Mouse (Mus musculus) v-Abl transformed pro-B cells (cell line): ENCODE data around the gene Sdk2.

Experiments used
- in situ Hi-C, 2 experiments: fragments of 400-800 bp; cut with MboI; formaldehyde crosslinking; loops; one replicate each; pipeline ENCODE4 v1.15.1; 2025; ENCODE audit not compliant: unreplicated experiment in 2 of 2

Sdk2 gene

DNA sequence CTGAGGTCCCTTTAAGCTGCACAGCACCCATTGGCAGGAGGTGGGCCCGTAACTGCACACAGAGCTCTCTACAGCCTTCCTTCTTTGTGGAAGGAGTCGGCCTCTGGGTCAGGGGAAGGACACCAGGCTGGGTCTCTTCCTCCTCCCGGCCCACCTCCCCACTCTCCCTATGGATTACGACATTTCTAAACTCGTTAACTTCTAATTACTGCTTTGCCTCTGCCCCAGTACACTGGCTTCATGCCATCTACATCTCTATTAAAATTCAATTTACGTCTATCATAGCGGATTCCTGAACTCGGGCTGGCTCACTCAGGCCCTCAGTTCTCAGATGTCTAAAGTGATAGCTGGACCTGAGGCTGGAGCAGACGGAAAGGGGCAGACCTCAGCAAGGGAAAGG, 133.2 kb downstream of the Sdk2 start:
- in situ Hi-C loops, result no loop called here

DNA sequence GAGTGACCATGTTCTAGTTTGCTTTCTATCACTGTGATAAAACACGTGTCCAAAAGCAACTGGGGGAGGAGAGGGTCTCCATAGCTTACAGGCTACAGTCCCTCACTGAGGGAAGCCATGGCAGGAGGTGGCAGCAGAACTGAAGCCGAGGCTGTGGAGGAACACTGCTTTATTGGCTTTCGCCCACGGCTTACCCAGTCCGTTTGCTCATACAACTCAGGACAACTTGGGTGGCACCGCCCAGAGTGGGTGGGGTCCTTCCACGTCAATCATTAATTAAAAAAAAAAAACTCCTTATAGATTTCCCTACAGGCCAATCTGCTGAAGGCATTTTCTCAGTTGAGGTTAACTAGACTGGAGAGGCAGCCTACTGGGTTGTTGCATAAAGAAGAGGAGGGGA, 133.9 kb downstream of the Sdk2 start:
- in situ Hi-C loops, result no loop called here

- in situ Hi-C loops, result no loop called here
Observed at GRCm38 (mm10) chr11:113931701-113932100, 135.1 kb downstream of the Sdk2 start.

GRCm38 (mm10) chr11:113930112-113930511, 136.7 kb downstream of the Sdk2 start:
- in situ Hi-C loops, result no loop called here

DNA sequence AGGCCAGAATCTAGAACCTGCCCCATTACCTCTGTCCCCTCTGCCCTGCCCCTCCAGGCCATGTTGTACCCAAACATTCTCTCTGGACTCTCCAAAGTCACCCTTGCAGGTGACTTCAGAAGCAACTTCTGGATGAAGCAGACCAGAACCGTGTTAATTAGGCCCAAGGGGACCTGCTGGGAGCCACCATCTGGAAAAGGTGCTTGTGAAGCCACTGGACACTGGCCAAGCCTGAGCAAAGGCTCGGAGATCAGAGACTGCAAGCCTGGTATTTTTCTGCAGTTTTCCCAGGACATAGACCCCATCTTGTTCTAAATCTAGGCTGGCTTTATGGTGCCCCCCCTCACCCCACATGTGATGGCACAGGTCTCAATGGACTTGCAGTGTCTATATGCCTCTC, 138.0 kb downstream of the Sdk2 start:
- in situ Hi-C loops, result no loop called here

DNA sequence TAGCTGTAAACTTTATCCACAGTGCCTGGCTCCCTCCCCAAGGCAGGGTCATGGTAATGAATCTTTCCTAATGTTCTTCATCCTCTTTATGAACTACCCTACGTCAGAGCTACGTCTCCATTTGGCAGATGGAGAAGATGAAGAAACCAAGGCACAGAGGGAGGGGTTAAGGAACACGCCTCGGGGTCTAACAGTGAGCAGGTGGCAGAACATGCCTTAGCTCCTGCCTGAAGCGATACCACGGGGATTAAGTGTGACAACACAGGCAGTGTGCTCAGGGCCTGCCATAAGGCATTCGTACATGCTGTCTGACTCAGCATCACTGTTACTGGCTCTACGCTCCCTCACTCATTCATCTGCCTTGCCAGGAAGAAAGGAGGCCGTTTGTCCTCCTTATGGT, 138.6 kb downstream of the Sdk2 start:
- in situ Hi-C loops, result no loop called here

DNA sequence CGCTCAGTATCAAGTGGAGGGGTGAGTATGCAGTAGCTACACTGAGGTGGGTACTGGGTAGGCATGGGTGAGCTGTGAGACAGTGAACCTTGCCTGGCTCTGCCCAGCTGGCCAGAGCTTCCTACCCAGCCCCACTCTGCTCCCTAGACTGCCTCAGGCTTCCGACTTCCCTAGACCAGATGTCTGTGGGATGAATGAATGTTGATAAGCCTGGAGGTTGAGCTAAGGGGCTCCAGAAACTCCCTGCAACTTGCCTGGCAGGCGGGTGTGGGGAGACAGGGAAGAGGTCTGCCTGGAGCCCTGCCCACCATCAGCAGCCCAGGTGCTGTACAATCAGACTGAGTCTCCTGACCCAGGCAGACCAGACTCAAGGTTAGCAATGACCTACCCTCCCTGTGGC, 139.0 kb downstream of the Sdk2 start:
- in situ Hi-C loops, result no loop called here

- in situ Hi-C loops, result no loop called here
Observed at GRCm38 (mm10) chr11:113927231-113927630, 139.6 kb downstream of the Sdk2 start.

DNA sequence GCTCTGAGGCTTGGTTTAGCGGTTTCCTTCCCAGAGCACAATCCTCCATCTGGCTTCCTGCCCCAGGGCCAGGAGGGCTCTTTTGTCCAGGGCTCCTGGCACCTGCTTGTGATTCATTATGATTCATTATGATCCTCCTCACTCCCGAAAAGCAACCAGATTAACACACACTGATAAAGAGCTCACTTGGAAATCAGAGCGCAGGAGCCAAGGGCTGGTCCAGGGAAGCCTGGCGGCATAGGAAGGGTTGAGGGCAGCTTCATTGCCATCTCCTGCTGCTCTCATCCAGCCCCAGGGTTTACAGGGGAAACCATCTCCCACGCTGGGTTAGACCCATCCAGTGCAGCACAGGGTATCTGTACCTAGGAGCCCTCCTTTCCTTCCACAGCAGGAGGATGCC, 143.7 kb downstream of the Sdk2 start:
- in situ Hi-C loops, result no loop called here

GRCm38 (mm10) chr11:113903131-113903860, 163.6 kb downstream of the Sdk2 start:
- in situ Hi-C loops, result no loop called here

DNA sequence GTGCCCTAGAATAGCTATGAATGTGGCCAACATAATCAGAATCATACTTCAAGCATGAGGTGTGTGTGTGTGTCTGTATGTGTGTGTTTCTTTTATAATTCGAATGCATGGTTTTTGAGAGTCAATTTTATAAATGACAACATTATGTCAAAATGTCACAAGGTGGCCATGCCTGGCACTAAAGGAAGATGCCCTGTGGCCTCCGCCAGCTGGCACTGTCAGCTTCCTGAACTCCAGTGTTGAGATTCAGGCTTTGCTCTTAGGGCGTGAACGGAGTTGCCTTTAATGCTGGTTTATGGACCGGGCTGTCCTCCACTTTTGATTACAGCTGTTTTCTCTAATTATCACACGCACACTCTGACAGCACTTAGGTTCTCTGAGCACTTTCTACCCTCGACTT, 164.9 kb downstream of the Sdk2 start:
- in situ Hi-C loops, result no loop called here

DNA sequence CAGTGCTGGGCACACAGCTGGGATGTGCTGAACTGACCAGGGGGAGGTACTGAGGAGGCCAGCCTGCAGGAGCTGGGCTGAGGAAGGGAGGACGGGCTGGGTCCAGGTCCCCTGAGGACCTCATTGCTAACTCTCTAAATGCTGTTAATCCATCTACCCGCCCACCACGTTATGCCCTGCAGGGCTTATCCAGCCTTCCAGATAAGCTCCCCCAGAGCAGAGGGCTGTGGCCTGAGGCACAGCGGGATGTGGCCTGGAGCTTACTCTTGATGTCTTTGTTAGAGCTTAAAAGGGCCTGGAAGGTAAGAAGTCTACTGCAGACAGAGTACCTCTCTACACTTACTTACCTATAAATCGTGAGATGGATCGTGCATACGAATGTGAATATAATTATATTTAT, 168.2 kb downstream of the Sdk2 start:
- in situ Hi-C loops, result no loop called here

DNA sequence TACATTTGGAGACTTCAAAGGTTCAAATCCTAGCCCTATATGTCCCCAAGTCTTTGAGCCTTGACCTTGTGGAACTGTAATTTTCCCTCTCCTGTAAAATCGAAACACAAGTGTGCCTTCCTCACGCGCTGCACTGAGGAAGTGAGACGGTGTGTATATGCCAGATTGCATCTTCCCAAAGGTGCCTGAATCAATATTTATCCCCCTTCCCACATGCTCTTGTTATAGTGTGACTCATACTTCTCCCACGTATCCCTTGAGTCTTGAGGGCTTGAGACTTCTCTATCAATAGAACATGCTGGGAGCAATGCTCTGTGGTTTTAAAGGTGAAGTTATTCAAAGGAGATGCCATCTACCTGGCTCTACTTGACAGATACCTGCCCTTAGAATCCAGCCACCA, 170.8 kb downstream of the Sdk2 start:
- in situ Hi-C loops, result no loop called here

GRCm38 (mm10) chr11:113892924-113893323, 173.9 kb downstream of the Sdk2 start:
- in situ Hi-C loops, result no loop called here

GRCm38 (mm10) chr11:113892067-113892466, 174.8 kb downstream of the Sdk2 start:
- in situ Hi-C loops, result no loop called here

DNA sequence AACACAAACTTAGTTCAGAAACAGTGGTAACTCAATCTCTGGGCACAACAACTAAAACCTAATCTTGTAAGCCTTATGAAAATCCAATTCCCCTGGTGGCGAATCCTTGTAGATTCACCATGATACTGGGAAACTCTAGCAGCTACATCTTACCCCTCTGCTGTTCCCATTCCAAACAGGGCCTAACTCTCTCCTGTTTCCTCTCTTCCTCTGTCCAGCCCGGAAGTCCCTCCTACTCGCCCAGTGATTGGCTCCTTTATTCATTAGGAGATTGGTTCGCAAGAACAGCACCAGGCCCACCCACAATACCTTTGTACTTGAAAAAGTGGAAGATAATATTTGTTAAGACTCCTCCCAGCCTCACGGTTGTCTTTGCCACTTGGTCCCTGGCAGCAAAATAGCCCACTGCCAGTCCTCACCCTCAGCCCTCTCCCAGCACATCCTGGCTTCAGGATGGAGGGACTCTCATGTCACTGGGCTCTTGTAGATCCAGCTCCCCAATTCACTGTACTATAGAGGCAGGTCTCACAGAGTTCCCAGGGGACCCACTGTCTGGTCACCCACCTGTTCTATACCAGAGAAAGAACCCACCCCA, 178.6 kb downstream of the Sdk2 start:
- in situ Hi-C loops, result no loop called here

DNA sequence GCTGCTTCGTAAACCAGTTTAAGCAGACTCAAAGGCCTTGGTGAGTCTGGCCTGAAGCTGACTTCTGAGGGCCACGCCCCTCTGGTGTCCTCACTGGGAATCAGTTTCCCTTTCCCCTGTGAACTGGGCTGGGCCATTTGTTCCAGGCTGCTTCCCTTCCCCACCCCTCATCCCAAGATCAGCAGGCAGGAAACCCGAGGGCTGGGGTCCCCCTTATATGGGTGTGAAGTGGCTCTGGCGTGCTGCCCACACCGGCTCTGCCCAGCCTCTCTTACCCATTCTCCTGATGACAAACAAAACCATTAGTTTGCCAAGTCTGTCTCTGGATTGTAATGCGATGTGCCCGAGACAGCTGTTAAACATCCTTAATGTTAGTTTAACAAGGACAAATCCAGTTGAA, 180.5 kb downstream of the Sdk2 start:
- in situ Hi-C loops, result no loop called here

DNA sequence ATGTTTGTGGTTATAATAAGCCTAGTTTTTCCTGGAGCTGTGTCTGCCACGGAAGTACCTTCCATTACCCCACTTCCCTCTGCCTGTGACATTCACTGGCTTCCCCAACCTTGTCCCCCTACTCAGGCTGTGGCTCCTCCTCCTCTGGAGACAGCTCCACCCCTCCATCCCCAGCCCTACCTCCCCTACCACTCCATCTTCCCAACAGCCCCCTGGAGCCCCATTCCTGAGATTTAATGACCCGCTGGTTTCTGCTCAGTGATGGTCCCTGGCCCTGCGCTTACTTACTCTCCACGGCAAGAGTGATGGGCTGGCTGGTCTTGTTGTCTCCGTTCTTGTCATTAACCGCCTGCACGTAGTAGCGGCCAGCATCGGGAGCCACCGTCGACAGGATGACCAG, 181.9 kb downstream of the Sdk2 start:
- in situ Hi-C loops, result no loop called here

- in situ Hi-C loops, result no loop called here
Observed at GRCm38 (mm10) chr11:113883031-113883430, 183.8 kb downstream of the Sdk2 start.

GRCm38 (mm10) chr11:113881864-113882263, 185.0 kb downstream of the Sdk2 start:
- in situ Hi-C loops, result no loop called here

DNA sequence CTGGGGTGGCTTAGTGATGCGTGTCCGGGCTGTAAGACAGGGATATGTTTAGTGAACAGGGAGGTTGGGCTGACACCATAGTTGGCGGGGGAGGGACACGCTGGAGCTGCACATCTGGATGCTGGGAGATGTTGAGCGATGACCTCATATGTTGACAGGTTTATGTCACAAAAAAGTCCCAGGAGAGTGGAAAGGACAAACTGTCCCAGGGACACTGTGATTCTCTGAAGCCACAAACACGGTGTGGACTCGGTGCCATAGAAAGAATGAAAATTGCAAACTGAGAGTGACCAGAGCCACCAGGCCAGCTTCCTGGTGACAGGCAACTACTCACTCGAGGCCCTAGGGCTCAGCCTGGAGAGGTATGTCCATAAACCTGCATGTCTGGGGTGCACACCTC, 199.8 kb downstream of the Sdk2 start:
- in situ Hi-C loops, result no loop called here

- in situ Hi-C loops, result no loop called here
Observed at GRCm38 (mm10) chr11:113865627-113866026, 201.2 kb downstream of the Sdk2 start.

- in situ Hi-C loops, result no loop called here
Observed at GRCm38 (mm10) chr11:113863408-113863807, 203.4 kb downstream of the Sdk2 start.
